Mouse (Mus musculus): ENCODE results near the gene Hnrnpa2b1. TPM values are rescaled to one million over a fixed set of nuclear protein-coding genes. Genes with fewer than 3 reads are reported as not detected.

The Hnrnpa2b1 gene
- 2,022 and 2,214 TPM in 2 replicates for polyA plus RNA-seq (2015; fragmentation: Nextera tagmentation; extraction: Ambion mirVana)

DNA sequence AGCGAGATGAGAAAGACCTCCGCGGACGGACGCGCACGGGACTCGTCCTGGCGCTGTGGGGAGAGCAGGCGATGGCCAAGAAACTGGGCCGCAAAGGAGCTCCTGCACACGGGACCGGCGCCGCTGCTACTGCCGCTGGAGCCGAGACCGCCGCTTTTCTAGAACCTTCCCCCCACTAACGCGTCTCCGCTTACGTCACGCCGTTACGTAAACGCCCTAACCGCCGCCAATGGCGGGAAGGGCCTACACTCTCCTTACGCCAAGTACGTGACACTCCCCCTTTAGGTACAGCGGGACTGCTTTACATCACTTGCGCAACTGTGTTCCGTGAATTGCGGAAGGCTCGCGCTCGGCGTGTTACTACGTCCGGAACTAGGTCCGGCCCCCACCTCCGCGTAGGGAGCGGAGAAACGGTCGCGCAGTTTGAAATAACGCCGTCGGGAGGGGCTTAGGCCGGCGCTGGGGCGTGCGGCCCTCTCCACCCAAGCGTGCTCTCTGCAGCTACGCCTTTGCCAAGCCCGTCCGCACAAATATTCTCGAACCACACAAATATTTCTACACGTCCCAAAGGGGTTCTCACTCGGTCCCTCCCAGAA, at the start of gene Hnrnpa2b1:
Gene Hnrnpa2b1, minus strand, starts transcription at position 180 of the 596 bp plus-strand sequence.
- Histone ChIP-seq H3K4me3 (replicated peaks) (peak within 1 kb of the TSS; percentile 84), H3K9ac (peak within 1 kb of the TSS; percentile 98), H3K9me3 (replicated peaks) (no peaks in the 10 kb centered on the region), H3K27me3 (no peaks in the 10 kb centered on the region), H3K4me2 (peak within 1 kb of the TSS; percentile 65), H3K4me1 (peaks cover 34% of the 10 kb centered on the region), H3K36me3 (peaks cover 52% of the 10 kb centered on the region), H3K27ac (peak within 1 kb of the TSS; percentile 100)
- under 1% methylated on average over 63 of the region's 63 CpGs for WGBS
- ATAC-seq (replicated peaks; ENCODE audit: low FRiP score), result peak; percentile 95

DNA sequence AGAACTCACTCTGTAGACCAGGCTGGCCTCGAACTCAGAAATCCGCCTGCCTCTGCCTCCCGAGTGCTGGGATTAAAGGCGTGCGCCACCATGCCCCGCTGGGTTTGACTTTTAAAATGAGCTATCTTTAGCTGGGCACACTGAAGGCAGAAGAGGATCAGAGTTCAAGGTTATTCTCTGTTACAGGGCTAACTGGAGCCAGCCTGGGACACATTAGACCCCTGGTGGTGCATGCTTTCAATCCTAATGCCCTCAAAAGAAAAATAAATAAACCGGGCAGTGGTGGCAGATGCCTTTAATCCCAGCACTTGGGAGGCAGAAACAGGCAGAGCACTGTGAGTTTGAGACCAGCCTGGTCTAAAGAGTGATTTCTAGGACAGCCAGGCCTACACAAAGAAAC, 45.2 kb upstream of the Hnrnpa2b1 start:
- no peaks in the 10 kb centered on the region for H3K27me3 ChIP-seq
- WGBS, result 89% methylated on average over 7 of the region's 7 CpGs
- ATAC-seq (replicated peaks; ENCODE audit: low FRiP score), result no peak
- H3K36me3 ChIP-seq, result no peaks in the 10 kb centered on the region
- no peaks in the 10 kb centered on the region for H3K9me3 ChIP-seq (replicated peaks)
- H3K4me2 ChIP-seq, result no peak overlapping the region
- no peak overlapping the region for H3K27ac ChIP-seq
- H3K4me3 ChIP-seq (replicated peaks), result no peak overlapping the region
- peaks cover 2% of the 10 kb centered on the region; the same call in 1 of the 2 replicates for H3K4me1 ChIP-seq
- H3K9ac ChIP-seq, result no peak overlapping the region

DNA sequence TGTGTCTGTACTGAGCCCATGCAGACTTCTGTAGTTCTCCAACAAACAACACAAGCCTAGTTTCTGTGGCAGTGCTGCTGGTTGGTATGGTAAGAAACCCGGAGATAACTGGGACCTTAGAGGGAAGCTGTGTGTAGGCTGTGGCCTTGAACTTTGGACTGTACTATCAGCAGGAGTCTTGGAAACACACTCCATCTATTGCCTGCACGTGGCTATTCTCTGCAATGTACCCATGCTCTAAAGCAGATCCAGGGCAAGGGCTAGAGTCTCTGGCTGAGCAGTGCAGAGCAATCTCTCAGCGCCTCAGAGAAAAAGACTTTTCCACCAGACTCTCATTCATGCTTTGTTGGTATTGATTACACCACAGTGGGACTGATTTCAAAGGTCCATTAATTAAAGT, 44.1 kb upstream of the Hnrnpa2b1 start:
- ATAC-seq (replicated peaks; ENCODE audit: low FRiP score), result no peak
- Histone ChIP-seq H3K9me3 (replicated peaks) (no peaks in the 10 kb centered on the region), H3K27me3 (no peaks in the 10 kb centered on the region), H3K4me3 (replicated peaks) (no peak overlapping the region), H3K36me3 (no peaks in the 10 kb centered on the region), H3K4me1 (peaks cover 8% of the 10 kb centered on the region; the same call in 1 of the 2 replicates), H3K27ac (no peak overlapping the region), H3K9ac (no peak overlapping the region), H3K4me2 (no peak overlapping the region)
- WGBS, result 75% methylated on average over 3 of the region's 3 CpGs

DNA sequence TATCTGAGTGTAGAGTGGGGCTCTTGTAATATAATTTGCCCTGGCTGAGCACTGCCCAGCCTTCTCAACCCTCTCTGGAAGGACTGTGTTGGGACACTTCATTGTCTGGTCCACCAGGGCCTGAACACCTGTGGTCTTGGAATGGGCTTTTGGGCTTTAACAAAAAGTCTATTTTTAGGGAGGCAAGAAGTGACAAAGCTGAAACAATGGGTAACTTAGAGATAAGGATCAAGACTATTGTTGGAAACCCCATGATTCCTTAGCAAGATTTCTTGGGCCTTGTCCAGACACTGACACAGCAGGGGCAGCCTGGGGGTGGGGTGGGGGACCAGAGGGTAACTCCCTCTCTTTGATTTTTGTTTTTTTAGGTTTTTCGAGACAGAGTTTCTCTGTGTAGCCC, 41.3 kb upstream of the Hnrnpa2b1 start:
- Histone ChIP-seq H3K36me3 (no peaks in the 10 kb centered on the region), H3K4me3 (replicated peaks) (no peak overlapping the region), H3K4me1 (peaks cover 8% of the 10 kb centered on the region; the same call in 1 of the 2 replicates), H3K27ac (no peak overlapping the region), H3K27me3 (no peaks in the 10 kb centered on the region), H3K9ac (no peak overlapping the region), H3K4me2 (no peak overlapping the region), H3K9me3 (replicated peaks) (no peaks in the 10 kb centered on the region)
- WGBS, result 81% methylated on average over 1 of the region's 1 CpGs
- ATAC-seq (replicated peaks; ENCODE audit: low FRiP score), result no peak

GRCm38 (mm10) chr6:51510094-51510493, 40.4 kb upstream of the Hnrnpa2b1 start:
- Histone ChIP-seq H3K36me3 (no peaks in the 10 kb centered on the region), H3K4me1 (peaks cover 8% of the 10 kb centered on the region; the same call in 1 of the 2 replicates), H3K27ac (no peak overlapping the region), H3K27me3 (no peaks in the 10 kb centered on the region), H3K9ac (no peak overlapping the region), H3K4me3 (replicated peaks) (no peak overlapping the region), H3K9me3 (replicated peaks) (no peaks in the 10 kb centered on the region), H3K4me2 (peak overlapping the region; percentile 61)
- WGBS, result 27% methylated on average over 5 of the region's 5 CpGs
- no peak for ATAC-seq (replicated peaks; ENCODE audit: low FRiP score)

DNA sequence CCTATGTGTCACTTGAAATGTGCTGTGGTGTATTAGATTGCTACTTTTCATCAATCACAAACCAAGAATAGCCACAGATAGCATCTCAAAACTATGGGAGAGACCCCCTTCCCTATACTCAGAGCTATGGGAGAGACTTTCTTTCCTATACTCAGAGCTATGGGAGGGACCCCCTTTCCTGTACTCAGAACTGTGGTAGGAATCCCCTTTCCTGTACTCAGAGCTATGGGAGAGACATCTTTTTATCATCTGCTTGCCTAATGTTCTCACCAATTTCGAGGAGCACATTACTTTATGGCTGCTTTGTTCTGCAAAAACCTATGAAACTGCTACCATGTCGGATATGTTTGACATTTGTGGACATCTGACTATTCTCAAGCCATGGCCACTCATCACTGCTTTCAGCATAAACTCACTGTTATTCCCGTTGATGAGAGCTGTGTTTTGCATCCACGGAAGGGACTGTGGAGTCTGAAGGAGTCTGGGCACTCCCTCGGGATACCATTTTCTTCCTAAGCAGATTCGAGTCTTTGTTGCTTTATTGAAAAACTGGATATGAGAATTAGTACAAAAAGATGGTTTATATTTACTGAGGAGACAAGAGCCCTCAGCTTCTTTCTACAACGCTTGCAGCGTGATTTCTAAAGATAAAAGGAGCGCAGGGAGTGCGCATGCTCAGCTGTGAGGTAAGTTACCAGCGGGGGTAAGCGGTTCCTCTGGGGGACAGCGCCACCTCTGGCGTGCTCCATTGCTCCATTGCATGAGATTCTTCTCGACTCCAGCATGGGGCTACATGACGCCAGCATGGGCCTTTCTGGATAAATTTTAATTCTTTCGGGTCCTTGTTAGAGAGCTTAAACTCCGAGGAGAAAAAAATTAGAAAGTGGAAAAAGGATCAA, 39.3 kb upstream of the Hnrnpa2b1 start:
- H3K27ac ChIP-seq, result no peak overlapping the region
- no peaks in the 10 kb centered on the region for H3K9me3 ChIP-seq (replicated peaks)
- 29% methylated on average over 18 of the region's 18 CpGs for WGBS
- H3K4me3 ChIP-seq (replicated peaks), result peak overlapping the region; percentile 35
- H3K4me1 ChIP-seq, result peaks cover 8% of the 10 kb centered on the region; the same call in 1 of the 2 replicates
- 0 out of 2 replicates have a peak, but pooled peaks have one; percentile 54 for ATAC-seq (replicated peaks; ENCODE audit: low FRiP score)
- peak overlapping the region; percentile 35; the same call in 1 of the 2 replicates for H3K9ac ChIP-seq
- H3K4me2 ChIP-seq, result peak overlapping the region; percentile 61
- H3K27me3 ChIP-seq, result no peaks in the 10 kb centered on the region
- no peaks in the 10 kb centered on the region for H3K36me3 ChIP-seq

GRCm38 (mm10) chr6:51507556-51507955, 37.9 kb upstream of the Hnrnpa2b1 start:
- H3K4me2 ChIP-seq, result no peak overlapping the region
- no peaks in the 10 kb centered on the region for H3K9me3 ChIP-seq (replicated peaks)
- H3K4me1 ChIP-seq, result peaks cover 8% of the 10 kb centered on the region; the same call in 1 of the 2 replicates
- H3K4me3 ChIP-seq (replicated peaks), result no peak overlapping the region
- no peak overlapping the region for H3K27ac ChIP-seq
- no peaks in the 10 kb centered on the region for H3K27me3 ChIP-seq
- H3K9ac ChIP-seq, result no peak overlapping the region
- WGBS, result 56% methylated on average over 2 of the region's 2 CpGs
- ATAC-seq (replicated peaks; ENCODE audit: low FRiP score), result no peak
- H3K36me3 ChIP-seq, result no peaks in the 10 kb centered on the region

DNA sequence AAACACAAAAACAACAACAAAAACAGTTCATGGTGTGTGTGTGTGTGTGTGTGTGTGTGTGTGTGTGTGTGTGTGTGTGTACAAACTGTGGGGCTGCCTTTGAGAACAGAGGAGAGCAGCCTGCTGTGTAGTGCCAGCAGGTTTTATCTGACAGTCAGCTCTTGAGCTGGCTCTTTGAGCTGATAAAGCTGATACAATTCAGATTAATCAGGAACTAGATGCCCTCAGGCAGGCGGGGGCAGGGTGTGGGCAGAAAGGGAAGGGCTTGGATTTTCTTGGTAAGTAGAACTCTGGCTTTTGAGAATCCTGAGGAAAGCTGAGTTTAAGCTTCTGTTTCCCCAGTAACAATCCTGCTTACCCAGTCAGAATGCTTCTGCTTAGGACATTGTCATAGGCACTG, 36.0 kb upstream of the Hnrnpa2b1 start:
- H3K27ac ChIP-seq, result no peak overlapping the region
- peaks cover 9% of the 10 kb centered on the region; the same call in 1 of the 2 replicates for H3K4me1 ChIP-seq
- H3K4me2 ChIP-seq, result no peak overlapping the region
- no peak overlapping the region for H3K4me3 ChIP-seq (replicated peaks)
- WGBS, result 58% methylated on average over 1 of the region's 1 CpGs
- no peak overlapping the region for H3K9ac ChIP-seq
- H3K36me3 ChIP-seq, result no peaks in the 10 kb centered on the region
- no peaks in the 10 kb centered on the region for H3K27me3 ChIP-seq
- H3K9me3 ChIP-seq (replicated peaks), result no peaks in the 10 kb centered on the region
- ATAC-seq (replicated peaks; ENCODE audit: low FRiP score), result no peak

DNA sequence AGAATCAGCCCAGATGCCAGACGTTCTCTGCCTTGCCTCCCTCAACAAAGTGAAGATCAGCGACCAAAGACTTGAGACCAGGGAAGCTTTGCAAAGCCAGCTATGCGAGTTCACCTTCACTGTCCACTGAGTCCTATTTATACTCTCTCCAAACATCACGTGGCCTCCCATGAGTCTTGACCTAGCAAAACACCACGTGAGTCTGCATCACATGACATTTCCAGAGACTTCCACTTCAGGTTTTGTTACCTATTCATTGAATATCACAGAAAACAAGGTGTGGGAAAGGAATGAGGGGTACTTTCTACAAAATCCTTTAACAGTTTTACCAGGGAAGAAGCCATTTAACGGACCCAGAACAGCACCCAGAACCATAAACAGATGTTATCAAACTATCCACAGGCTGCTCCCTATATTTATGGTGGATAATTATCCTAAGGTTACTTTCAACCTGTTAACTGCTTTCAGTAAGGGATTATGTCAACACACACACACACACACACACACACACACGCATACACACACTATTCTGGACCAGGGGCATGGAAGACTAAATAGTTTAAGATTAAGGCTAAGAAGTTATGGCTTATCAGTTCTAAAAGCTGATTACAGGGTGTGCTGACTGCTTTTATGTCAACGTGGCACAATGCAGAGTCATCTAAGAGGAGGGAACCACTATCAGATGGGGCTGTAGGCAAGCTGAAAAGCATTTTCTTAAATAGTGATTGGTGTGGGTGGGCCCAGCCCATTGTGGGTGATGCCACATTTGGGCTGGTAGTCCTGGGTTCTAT, 27.8 kb upstream of the Hnrnpa2b1 start:
- Histone ChIP-seq H3K9me3 (replicated peaks) (no peaks in the 10 kb centered on the region), H3K4me3 (replicated peaks) (no peak overlapping the region), H3K4me2 (no peak overlapping the region), H3K27ac (no peak overlapping the region), H3K36me3 (no peaks in the 10 kb centered on the region), H3K27me3 (no peaks in the 10 kb centered on the region), H3K4me1 (0 out of 2 replicates have a peak, but pooled peaks cover 3% of the 10 kb centered on the region), H3K9ac (no peak overlapping the region)
- WGBS, result 64% methylated on average over 8 of the region's 8 CpGs
- ATAC-seq (replicated peaks; ENCODE audit: low FRiP score), result no peak

GRCm38 (mm10) chr6:51489787-51490186, 20.1 kb upstream of the Hnrnpa2b1 start:
- Histone ChIP-seq H3K4me1 (0 out of 2 replicates have a peak, but pooled peaks cover 5% of the 10 kb centered on the region), H3K4me2 (no peak overlapping the region), H3K4me3 (replicated peaks) (no peak overlapping the region), H3K9ac (no peak overlapping the region), H3K27me3 (no peaks in the 10 kb centered on the region), H3K9me3 (replicated peaks) (no peaks in the 10 kb centered on the region), H3K27ac (no peak overlapping the region), H3K36me3 (0 out of 2 replicates have a peak, but pooled peaks cover 2% of the 10 kb centered on the region)
- 42% methylated on average over 2 of the region's 2 CpGs for WGBS
- ATAC-seq (replicated peaks; ENCODE audit: low FRiP score), result no peak

GRCm38 (mm10) chr6:51486731-51487130, 17.0 kb upstream of the Hnrnpa2b1 start:
- no peak overlapping the region for H3K9ac ChIP-seq
- peaks cover 20% of the 10 kb centered on the region for H3K36me3 ChIP-seq
- 90% methylated on average over 5 of the region's 5 CpGs for WGBS
- no peak for ATAC-seq (replicated peaks; ENCODE audit: low FRiP score)
- no peak overlapping the region for H3K4me2 ChIP-seq
- no peak overlapping the region for H3K4me3 ChIP-seq (replicated peaks)
- no peaks in the 10 kb centered on the region for H3K27me3 ChIP-seq
- H3K27ac ChIP-seq, result no peak overlapping the region
- H3K4me1 ChIP-seq, result 0 out of 2 replicates have a peak, but pooled peaks cover 5% of the 10 kb centered on the region
- H3K9me3 ChIP-seq (replicated peaks), result no peaks in the 10 kb centered on the region
